Mouse (Mus musculus): ENCODE measurements at regions not wholly inside any gene's neighbourhood (a gene's known extent, or its start where the extent isn't known, plus 50 kb on each side); places are given as distances from the start of the nearest gene placed in this dataset.

GRCm38 (mm10) chr3:139888537-139888936, 683.0 kb downstream of the Stpg2 start:
- no peak for TF ChIP-seq E2F4 (IDR thresholded peaks at IDR 0.05; ENCODE audit: insufficient read depth)
- no peak for TF ChIP-seq POLR2A (IDR thresholded peaks at IDR 0.05; ENCODE audit: insufficient read length, low read depth)
- TF ChIP-seq MYOD1 (IDR thresholded peaks at IDR 0.05; ENCODE audit: control insufficient read depth in 1 of 3, insufficient read length in 2 of 3, low read depth in 2 of 3) = no peak
- no peak for TF ChIP-seq MAX (IDR thresholded peaks at IDR 0.05; ENCODE audit: low read depth)
- TF ChIP-seq CEBPB (IDR thresholded peaks at IDR 0.05; ENCODE audit: insufficient read depth, poor library complexity, severe bottlenecking) = no peak
- TF ChIP-seq USF1 (IDR thresholded peaks at IDR 0.05; ENCODE audit: low read depth) = no peak
- no peak for TF ChIP-seq TCF12 (IDR thresholded peaks at IDR 0.05; ENCODE audit: insufficient read depth, poor library complexity, severe bottlenecking)
- no peak for TF ChIP-seq MYOG (IDR thresholded peaks at IDR 0.05; ENCODE audit: control insufficient read depth in 1 of 3, insufficient read depth in 1 of 3, insufficient read length in 2 of 3, low read depth in 2 of 3)
- no peak for TF ChIP-seq POLR2AphosphoS2 (IDR thresholded peaks at IDR 0.05; ENCODE audit: insufficient read length, low read depth)
- TF ChIP-seq REST (IDR thresholded peaks at IDR 0.05; ENCODE audit: insufficient read depth, insufficient read length) = no peak
- no peak for TF ChIP-seq SRF (IDR thresholded peaks at IDR 0.05; ENCODE audit: control insufficient read depth, insufficient read length, low read depth)
- TF ChIP-seq TCF3 (IDR thresholded peaks at IDR 0.05; ENCODE audit: insufficient read length, low read depth) = no peak
